Mouse (Mus musculus): Measurements from ENCODE around the gene Mstn. TPM values are rescaled to one million over a fixed set of nuclear protein-coding genes. Genes with fewer than 3 reads are reported as not detected.
A peak's percentile ranks its signal among the peaks of the same experiment; 100 is the strongest.

Gene Mstn
- polyA plus RNA-seq (2016; fragmentation: Nextera tagmentation; extraction: Ambion mirVana) = 1.3 and 2.7 TPM in 2 replicates

DNA sequence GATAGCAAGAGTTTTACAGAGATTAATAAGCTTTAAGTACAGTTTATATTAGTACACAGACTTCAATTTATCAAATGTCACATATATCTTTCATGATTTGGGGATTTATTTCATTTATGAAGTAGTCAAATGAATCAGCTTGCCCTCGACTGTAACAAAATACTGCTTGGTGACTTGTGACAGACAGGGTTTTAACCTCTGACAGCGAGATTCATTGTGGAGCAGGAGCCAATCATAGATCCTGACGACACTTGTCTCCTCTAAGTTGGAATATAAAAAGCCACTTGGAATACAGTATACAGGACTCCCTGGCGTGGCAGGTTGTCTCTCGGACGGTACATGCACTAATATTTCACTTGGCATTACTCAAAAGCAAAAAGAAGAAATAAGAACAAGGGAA is at the start of gene Mstn:
Mstn (plus strand) TSS at position 301 of the 400 bp plus-strand sequence.
- Histone ChIP-seq H3K9me3 (no peaks in the 10 kb centered on the region), H3K27ac (peak within 1 kb of the TSS; percentile 52; the same call in 1 of the 2 replicates), H3K36me3 (replicated peaks) (no peaks in the 10 kb centered on the region), H3K4me1 (peaks cover 24% of the 10 kb centered on the region), H3K4me3 (no peak within 1 kb of the TSS), H3K27me3 (ENCODE audit: poor library complexity, severe bottlenecking) (no peaks in the 10 kb centered on the region)
- WGBS = 73% methylated on average over 6 of the region's 6 CpGs
- DNase-seq (ENCODE audit: extremely low spot score, low spot score) = no peak

GRCm38 (mm10) chr1:53014716-53015115 is 46.7 kb upstream of the Mstn start:
- DNase-seq (ENCODE audit: extremely low spot score, low spot score) = no peak
- H3K27me3 ChIP-seq (ENCODE audit: poor library complexity, severe bottlenecking) = no peaks in the 10 kb centered on the region
- H3K36me3 ChIP-seq (replicated peaks) = no peaks in the 10 kb centered on the region
- H3K4me1 ChIP-seq = peaks cover 8% of the 10 kb centered on the region
- no peaks in the 10 kb centered on the region for H3K9me3 ChIP-seq
- no peak overlapping the region for H3K27ac ChIP-seq
- WGBS = 91% methylated on average over 6 of the region's 6 CpGs
- no peak overlapping the region for H3K4me3 ChIP-seq

- no peaks in the 10 kb centered on the region for H3K36me3 ChIP-seq (replicated peaks)
- H3K27ac ChIP-seq = no peak overlapping the region
- WGBS = 72% methylated on average over 5 of the region's 5 CpGs
- no peaks in the 10 kb centered on the region for H3K9me3 ChIP-seq
- H3K4me1 ChIP-seq = peaks cover 8% of the 10 kb centered on the region
- no peaks in the 10 kb centered on the region for H3K27me3 ChIP-seq (ENCODE audit: poor library complexity, severe bottlenecking)
- DNase-seq (ENCODE audit: extremely low spot score, low spot score) = no peak
- H3K4me3 ChIP-seq = no peak overlapping the region
Measured at GRCm38 (mm10) chr1:53015606-53016005, 45.8 kb upstream of the Mstn start.

DNA sequence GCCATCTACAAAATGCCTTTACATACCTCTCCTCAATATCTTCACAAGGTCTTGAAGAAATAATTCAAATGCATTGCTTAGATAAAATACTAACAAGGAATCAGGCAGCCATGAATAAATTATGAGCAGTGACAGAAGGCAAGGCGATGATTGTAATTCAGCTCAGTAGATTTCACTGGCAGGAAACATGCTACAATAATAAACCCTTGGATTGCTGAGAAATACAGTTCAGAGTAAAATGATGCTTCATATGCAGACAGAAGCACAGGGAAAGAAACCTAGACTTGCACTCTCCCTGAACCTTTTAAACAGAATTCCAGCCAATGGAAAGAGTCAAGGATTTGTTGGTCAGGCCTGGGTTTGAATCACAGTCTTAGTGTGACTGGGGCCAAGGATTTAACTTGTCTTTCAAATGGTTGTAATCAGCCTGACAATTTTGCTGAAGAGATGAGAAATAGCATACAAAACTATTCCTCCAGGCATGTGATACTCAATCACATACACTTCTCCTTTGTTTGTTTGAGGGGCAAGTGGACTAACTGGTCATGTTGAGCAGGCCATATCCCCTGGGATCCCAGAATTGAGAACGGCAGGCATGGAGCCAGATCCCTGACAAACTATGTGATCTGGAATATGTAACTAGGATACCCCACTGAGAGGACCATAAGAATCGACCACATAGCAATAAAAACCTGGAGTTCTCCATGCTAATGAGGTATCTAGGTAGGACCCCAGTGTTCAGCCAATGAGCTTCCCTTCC is 42.5 kb upstream of the Mstn start:
- Histone ChIP-seq H3K36me3 (replicated peaks) (no peaks in the 10 kb centered on the region), H3K27me3 (ENCODE audit: poor library complexity, severe bottlenecking) (no peaks in the 10 kb centered on the region), H3K27ac (no peak overlapping the region), H3K4me1 (peaks cover 8% of the 10 kb centered on the region), H3K9me3 (no peaks in the 10 kb centered on the region), H3K4me3 (no peak overlapping the region)
- DNase-seq (ENCODE audit: extremely low spot score, low spot score) = no peak
- 85% methylated on average over 3 of the region's 3 CpGs for WGBS

- Histone ChIP-seq H3K27ac (no peak within 1 kb of the TSS), H3K4me1 (peaks cover 8% of the 10 kb centered on the region), H3K9me3 (no peaks in the 10 kb centered on the region), H3K36me3 (replicated peaks) (no peaks in the 10 kb centered on the region), H3K27me3 (ENCODE audit: poor library complexity, severe bottlenecking) (no peaks in the 10 kb centered on the region), H3K4me3 (no peak within 1 kb of the TSS)
- 73% methylated on average over 5 of the region's 5 CpGs for WGBS
- DNase-seq (ENCODE audit: extremely low spot score, low spot score) = no peak
Measured at GRCm38 (mm10) chr1:53020079-53020478, 41.4 kb upstream of the Mstn start, which contains the start of gene 1700019D03Rik. Gene 1700019D03Rik, minus strand, starts transcription at chr1:53020179.

DNA sequence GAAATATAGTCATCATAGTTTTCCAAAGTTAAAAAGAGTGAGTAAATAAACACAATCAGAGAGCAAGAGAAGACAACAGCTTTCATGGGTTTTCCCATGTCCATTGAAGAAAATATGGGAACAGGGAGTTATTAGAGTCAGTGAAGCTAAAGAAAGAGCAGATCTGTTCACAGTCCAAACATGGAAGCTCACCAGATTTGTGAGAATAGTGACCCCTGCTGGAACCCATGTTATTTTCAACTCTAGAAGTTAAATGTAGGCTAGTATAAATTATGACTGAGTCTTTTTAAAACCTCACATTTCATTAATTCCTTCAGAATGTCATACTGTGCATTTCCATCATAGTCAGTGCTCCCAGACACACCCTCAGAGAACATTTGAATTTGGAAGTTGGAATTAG is 28.9 kb upstream of the Mstn start:
- Histone ChIP-seq H3K36me3 (replicated peaks) (no peaks in the 10 kb centered on the region), H3K4me3 (no peak overlapping the region), H3K9me3 (no peaks in the 10 kb centered on the region), H3K4me1 (no peaks in the 10 kb centered on the region), H3K27me3 (ENCODE audit: poor library complexity, severe bottlenecking) (no peaks in the 10 kb centered on the region), H3K27ac (no peak overlapping the region)
- DNase-seq (ENCODE audit: extremely low spot score, low spot score) = no peak

DNA sequence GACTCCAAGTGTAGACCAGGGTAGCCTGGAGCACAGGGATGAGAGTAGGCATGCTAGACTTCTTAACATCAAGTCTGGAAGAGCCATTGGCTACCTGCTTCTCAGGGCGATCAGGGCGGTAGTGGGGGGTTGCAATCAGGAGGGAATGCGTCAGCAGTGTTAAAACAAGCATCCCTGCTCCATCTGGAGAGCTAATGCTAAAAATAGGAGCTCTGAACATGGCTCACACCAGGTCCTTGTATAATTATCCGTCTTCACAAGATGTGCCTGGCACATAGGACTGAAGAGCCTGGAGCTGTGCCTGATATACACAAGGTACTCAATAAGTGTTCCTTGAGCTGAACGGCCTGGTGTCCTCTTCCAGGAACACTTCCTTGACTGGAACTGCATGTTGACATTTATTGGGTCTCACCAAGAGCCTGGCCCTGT is 24.0 kb upstream of the Mstn start:
- no peaks in the 10 kb centered on the region for H3K27me3 ChIP-seq (ENCODE audit: poor library complexity, severe bottlenecking)
- 88% methylated on average over 5 of the region's 5 CpGs for WGBS

DNA sequence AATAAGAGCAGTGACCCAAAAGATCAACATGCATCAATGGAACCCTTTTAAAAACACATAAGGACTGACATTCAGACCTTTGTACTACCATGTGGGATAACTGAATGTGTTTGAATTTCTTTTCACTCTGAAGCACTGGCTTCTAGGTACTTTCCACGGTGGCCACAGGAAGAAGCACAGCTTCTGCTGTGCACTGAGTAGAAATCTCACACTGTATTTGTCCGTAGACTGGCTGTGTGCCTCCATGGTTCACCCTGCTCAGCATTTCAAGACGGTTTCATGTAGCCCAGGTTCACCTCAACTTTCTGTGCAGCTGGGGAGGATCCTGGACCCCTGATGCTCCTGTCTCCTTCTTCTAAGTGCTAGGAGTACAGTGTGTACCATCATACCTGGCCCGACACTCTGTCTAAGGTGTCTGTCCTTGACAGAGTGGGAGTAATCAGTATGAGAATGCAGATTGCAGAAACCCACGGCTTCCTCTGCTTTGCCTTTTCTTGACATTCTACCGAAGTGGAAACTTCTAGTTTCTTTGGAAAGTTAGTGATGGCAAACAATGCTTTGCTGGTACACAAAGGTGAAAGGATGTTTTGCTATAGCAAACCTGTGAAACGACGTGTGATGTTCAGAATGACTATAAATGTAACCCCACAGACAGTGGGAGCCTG is 11.5 kb upstream of the Mstn start:
- H3K4me1 ChIP-seq = peaks cover 4% of the 10 kb centered on the region; the same call in 1 of the 2 replicates
- no peak for DNase-seq (ENCODE audit: extremely low spot score, low spot score)

More for the DNA sequence above, 24.0 kb upstream of the Mstn start:
- Histone ChIP-seq H3K27ac (no peak overlapping the region), H3K4me1 (no peaks in the 10 kb centered on the region), H3K36me3 (replicated peaks) (no peaks in the 10 kb centered on the region), H3K9me3 (no peaks in the 10 kb centered on the region), H3K4me3 (no peak overlapping the region)
- DNase-seq (ENCODE audit: extremely low spot score, low spot score) = no peak

GRCm38 (mm10) chr1:53053087-53054022 is 8.1 kb upstream of the Mstn start:
- Histone ChIP-seq H3K9me3 (no peaks in the 10 kb centered on the region), H3K27me3 (ENCODE audit: poor library complexity, severe bottlenecking) (no peaks in the 10 kb centered on the region), H3K4me3 (no peak overlapping the region), H3K36me3 (replicated peaks) (no peaks in the 10 kb centered on the region), H3K4me1 (peaks cover 4% of the 10 kb centered on the region; the same call in 1 of the 2 replicates), H3K27ac (no peak overlapping the region)
- DNase-seq (ENCODE audit: extremely low spot score, low spot score) = peak; percentile 49
- 54% methylated on average over 9 of the region's 9 CpGs for WGBS

More for the DNA sequence above, 11.5 kb upstream of the Mstn start:
- no peaks in the 10 kb centered on the region for H3K27me3 ChIP-seq (ENCODE audit: poor library complexity, severe bottlenecking)
- H3K27ac ChIP-seq = no peak overlapping the region
- H3K9me3 ChIP-seq = no peaks in the 10 kb centered on the region
- no peak overlapping the region for H3K4me3 ChIP-seq
- 89% methylated on average over 8 of the region's 8 CpGs for WGBS
- H3K36me3 ChIP-seq (replicated peaks) = no peaks in the 10 kb centered on the region

GRCm38 (mm10) chr1:53059106-53059505 is 2.3 kb upstream of the Mstn start:
- no peak overlapping the region for H3K4me3 ChIP-seq
- no peaks in the 10 kb centered on the region for H3K9me3 ChIP-seq
- 78% methylated on average over 5 of the region's 5 CpGs for WGBS
- no peak overlapping the region for H3K27ac ChIP-seq
- no peaks in the 10 kb centered on the region for H3K27me3 ChIP-seq (ENCODE audit: poor library complexity, severe bottlenecking)
- H3K4me1 ChIP-seq = peaks cover 24% of the 10 kb centered on the region
- no peak for DNase-seq (ENCODE audit: extremely low spot score, low spot score)
- H3K36me3 ChIP-seq (replicated peaks) = no peaks in the 10 kb centered on the region

GRCm38 (mm10) chr1:53060499-53060898 is 941 bp upstream of the Mstn start:
- 53% methylated on average over 8 of the region's 8 CpGs for WGBS
- Histone ChIP-seq H3K4me1 (peaks cover 24% of the 10 kb centered on the region), H3K4me3 (no peak overlapping the region), H3K9me3 (no peaks in the 10 kb centered on the region), H3K27ac (peak overlapping the region; percentile 52; the same call in 1 of the 2 replicates), H3K36me3 (replicated peaks) (no peaks in the 10 kb centered on the region), H3K27me3 (ENCODE audit: poor library complexity, severe bottlenecking) (no peaks in the 10 kb centered on the region)
- no peak for DNase-seq (ENCODE audit: extremely low spot score, low spot score)

- H3K36me3 ChIP-seq (replicated peaks) = no peaks in the 10 kb centered on the region
- H3K4me3 ChIP-seq = no peak overlapping the region
- WGBS = 86% methylated on average over 13 of the region's 13 CpGs
- peaks cover 24% of the 10 kb centered on the region for H3K4me1 ChIP-seq
- no peaks in the 10 kb centered on the region for H3K9me3 ChIP-seq
- DNase-seq (ENCODE audit: extremely low spot score, low spot score) = no peak
- H3K27ac ChIP-seq = no peak overlapping the region
- no peaks in the 10 kb centered on the region for H3K27me3 ChIP-seq (ENCODE audit: poor library complexity, severe bottlenecking)
Measured at GRCm38 (mm10) chr1:53061871-53062608, 600 bp downstream of the Mstn start.
